Mouse (Mus musculus): ENCODE measurements around the gene Cntnap5a. TPM values are rescaled to one million over a fixed set of nuclear protein-coding genes. Genes with fewer than 3 reads are reported as not detected.

Gene Cntnap5a
- polyA plus RNA-seq, 1 experiment, result 0.02 TPM

GRCm38 (mm10) chr1:116107010-116107723, 422.6 kb downstream of the Cntnap5a start:
- Histone ChIP-seq H3K4me2 (ENCODE audit: low read depth) (no peak overlapping the region), H3K79me2 (ENCODE audit: control insufficient read depth, insufficient read depth) (no peaks in the 10 kb centered on the region), H3K4me3 (no peak overlapping the region), H3K27me3 (ENCODE audit: control insufficient read depth, insufficient read depth, insufficient read length) (no peaks in the 10 kb centered on the region), H3ac (ENCODE audit: control insufficient read depth, insufficient read length) (no peak overlapping the region), H3K36me3 (ENCODE audit: control insufficient read depth, insufficient read depth) (no peaks in the 10 kb centered on the region)
- TF ChIP-seq TCF3 (IDR thresholded peaks at IDR 0.05; ENCODE audit: insufficient read length, low read depth) (no peak), MAX (IDR thresholded peaks at IDR 0.05; ENCODE audit: low read depth) (no peak), CEBPB (IDR thresholded peaks at IDR 0.05; ENCODE audit: insufficient read depth, poor library complexity, severe bottlenecking) (no peak), MYOG (IDR thresholded peaks at IDR 0.05; ENCODE audit: control insufficient read depth in 1 of 3, insufficient read depth in 1 of 3, insufficient read length in 2 of 3, low read depth in 2 of 3) (no peak), POLR2A (IDR thresholded peaks at IDR 0.05; ENCODE audit: insufficient read length, low read depth) (no peak), E2F4 (IDR thresholded peaks at IDR 0.05; ENCODE audit: insufficient read depth) (no peak), MYOD1 (IDR thresholded peaks at IDR 0.05; ENCODE audit: control insufficient read depth in 1 of 3, insufficient read length in 2 of 3, low read depth in 2 of 3) (no peak), TCF12 (IDR thresholded peaks at IDR 0.05; ENCODE audit: insufficient read depth, poor library complexity, severe bottlenecking) (no peak), POLR2AphosphoS2 (IDR thresholded peaks at IDR 0.05; ENCODE audit: insufficient read length, low read depth) (no peak)

- TF ChIP-seq E2F4 (IDR thresholded peaks at IDR 0.05; ENCODE audit: insufficient read depth), result no peak
- TF ChIP-seq TCF12 (IDR thresholded peaks at IDR 0.05; ENCODE audit: insufficient read depth, poor library complexity, severe bottlenecking), result no peak
- no peak for TF ChIP-seq MYOD1 (IDR thresholded peaks at IDR 0.05; ENCODE audit: control insufficient read depth in 1 of 3, insufficient read length in 2 of 3, low read depth in 2 of 3)
- no peak for TF ChIP-seq CEBPB (IDR thresholded peaks at IDR 0.05; ENCODE audit: insufficient read depth, poor library complexity, severe bottlenecking)
- no peak for TF ChIP-seq MYOG (IDR thresholded peaks at IDR 0.05; ENCODE audit: control insufficient read depth in 1 of 3, insufficient read depth in 1 of 3, insufficient read length in 2 of 3, low read depth in 2 of 3)
- TF ChIP-seq POLR2A (IDR thresholded peaks at IDR 0.05; ENCODE audit: insufficient read length, low read depth), result no peak
- TF ChIP-seq SRF (IDR thresholded peaks at IDR 0.05; ENCODE audit: control insufficient read depth, insufficient read length, low read depth), result no peak
- TF ChIP-seq USF1 (IDR thresholded peaks at IDR 0.05; ENCODE audit: low read depth), result no peak
- TF ChIP-seq MAX (IDR thresholded peaks at IDR 0.05; ENCODE audit: low read depth), result no peak
- TF ChIP-seq TCF3 (IDR thresholded peaks at IDR 0.05; ENCODE audit: insufficient read length, low read depth), result no peak
- TF ChIP-seq POLR2AphosphoS2 (IDR thresholded peaks at IDR 0.05; ENCODE audit: insufficient read length, low read depth), result no peak
- no peak for TF ChIP-seq REST (IDR thresholded peaks at IDR 0.05; ENCODE audit: insufficient read depth, insufficient read length)
- no peaks in the 10 kb centered on the region for H3K27me3 ChIP-seq (ENCODE audit: control insufficient read depth, insufficient read depth, insufficient read length)
Measured at GRCm38 (mm10) chr1:116107724-116108058, 423.1 kb downstream of the Cntnap5a start.

GRCm38 (mm10) chr1:116108381-116108780, 423.8 kb downstream of the Cntnap5a start:
- Histone ChIP-seq H3K4me3 (no peak overlapping the region), H3ac (ENCODE audit: control insufficient read depth, insufficient read length) (no peak overlapping the region), H3K4me2 (ENCODE audit: low read depth) (no peak overlapping the region), H3K79me2 (ENCODE audit: control insufficient read depth, insufficient read depth) (no peaks in the 10 kb centered on the region), H3K36me3 (ENCODE audit: control insufficient read depth, insufficient read depth) (no peaks in the 10 kb centered on the region), H3K27me3 (ENCODE audit: control insufficient read depth, insufficient read depth, insufficient read length) (no peaks in the 10 kb centered on the region)
- TF ChIP-seq MAX (IDR thresholded peaks at IDR 0.05; ENCODE audit: low read depth) (no peak), SRF (IDR thresholded peaks at IDR 0.05; ENCODE audit: control insufficient read depth, insufficient read length, low read depth) (no peak), POLR2AphosphoS2 (IDR thresholded peaks at IDR 0.05; ENCODE audit: insufficient read length, low read depth) (no peak), MYOD1 (IDR thresholded peaks at IDR 0.05; ENCODE audit: control insufficient read depth in 1 of 3, insufficient read length in 2 of 3, low read depth in 2 of 3) (no peak), CEBPB (IDR thresholded peaks at IDR 0.05; ENCODE audit: insufficient read depth, poor library complexity, severe bottlenecking) (no peak), TCF12 (IDR thresholded peaks at IDR 0.05; ENCODE audit: insufficient read depth, poor library complexity, severe bottlenecking) (no peak), USF1 (IDR thresholded peaks at IDR 0.05; ENCODE audit: low read depth) (no peak), MYOG (IDR thresholded peaks at IDR 0.05; ENCODE audit: control insufficient read depth in 1 of 3, insufficient read depth in 1 of 3, insufficient read length in 2 of 3, low read depth in 2 of 3) (no peak), TCF3 (IDR thresholded peaks at IDR 0.05; ENCODE audit: insufficient read length, low read depth) (no peak), REST (IDR thresholded peaks at IDR 0.05; ENCODE audit: insufficient read depth, insufficient read length) (no peak), POLR2A (IDR thresholded peaks at IDR 0.05; ENCODE audit: insufficient read length, low read depth) (no peak), E2F4 (IDR thresholded peaks at IDR 0.05; ENCODE audit: insufficient read depth) (no peak)

More at GRCm38 (mm10) chr1:116107724-116108058, 423.1 kb downstream of the Cntnap5a start:
- Histone ChIP-seq H3ac (ENCODE audit: control insufficient read depth, insufficient read length) (no peak overlapping the region), H3K4me2 (ENCODE audit: low read depth) (no peak overlapping the region), H3K79me2 (ENCODE audit: control insufficient read depth, insufficient read depth) (no peaks in the 10 kb centered on the region), H3K4me3 (no peak overlapping the region), H3K36me3 (ENCODE audit: control insufficient read depth, insufficient read depth) (no peaks in the 10 kb centered on the region)

GRCm38 (mm10) chr1:116125767-116126166, 441.2 kb downstream of the Cntnap5a start:
- Histone ChIP-seq H3K36me3 (ENCODE audit: control insufficient read depth, insufficient read depth) (no peaks in the 10 kb centered on the region), H3K79me2 (ENCODE audit: control insufficient read depth, insufficient read depth) (no peaks in the 10 kb centered on the region)

More at GRCm38 (mm10) chr1:116125767-116126166, 441.2 kb downstream of the Cntnap5a start:
- Histone ChIP-seq H3ac (ENCODE audit: control insufficient read depth, insufficient read length) (no peak overlapping the region), H3K4me2 (ENCODE audit: low read depth) (no peak overlapping the region), H3K4me3 (no peak overlapping the region), H3K27me3 (ENCODE audit: control insufficient read depth, insufficient read depth, insufficient read length) (no peaks in the 10 kb centered on the region)
- TF ChIP-seq SRF (IDR thresholded peaks at IDR 0.05; ENCODE audit: control insufficient read depth, insufficient read length, low read depth) (no peak), E2F4 (IDR thresholded peaks at IDR 0.05; ENCODE audit: insufficient read depth) (no peak), REST (IDR thresholded peaks at IDR 0.05; ENCODE audit: insufficient read depth, insufficient read length) (no peak), POLR2AphosphoS2 (IDR thresholded peaks at IDR 0.05; ENCODE audit: insufficient read length, low read depth) (no peak), USF1 (IDR thresholded peaks at IDR 0.05; ENCODE audit: low read depth) (no peak), CEBPB (IDR thresholded peaks at IDR 0.05; ENCODE audit: insufficient read depth, poor library complexity, severe bottlenecking) (no peak), TCF3 (IDR thresholded peaks at IDR 0.05; ENCODE audit: insufficient read length, low read depth) (no peak), POLR2A (IDR thresholded peaks at IDR 0.05; ENCODE audit: insufficient read length, low read depth) (no peak)

Data from myocyte (in vitro differentiated cells).